Mouse (Mus musculus) erythroblast, embryonic 14.5 days (primary cell): Measurements from ENCODE around the gene Wnt10b.

Experiments
- GATA1 ChIP-seq: IDR thresholded peaks from 2 replicates; pipeline ENCODE4 v1.6.1; 2012; ENCODE audit warnings: low read length, inconsistent platforms, mixed read lengths
- TAL1 ChIP-seq: IDR thresholded peaks from 3 replicates; pipeline ENCODE4 v1.6.1; 2012; ENCODE audit warnings: low read length, inconsistent platforms, mixed read lengths

DNA sequence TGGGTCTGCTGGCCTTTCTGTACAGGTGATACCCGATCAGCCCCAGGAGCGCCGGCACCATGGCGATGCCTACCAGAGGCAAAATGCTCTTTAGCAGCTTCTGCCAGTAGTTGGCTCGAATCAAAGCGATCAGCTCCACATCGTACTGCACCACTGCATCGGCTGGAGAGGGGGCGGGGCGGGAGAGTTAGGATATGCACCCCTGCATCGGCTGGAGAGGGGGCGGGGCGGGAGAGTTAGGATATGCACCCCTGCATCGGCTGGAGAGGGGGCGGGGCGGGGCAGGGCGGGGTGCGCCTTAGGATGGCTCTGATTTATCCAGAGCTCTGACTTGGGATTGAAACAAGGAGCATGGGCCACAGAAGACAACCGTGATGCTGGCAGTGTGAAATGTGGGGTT lies 53.5 kb downstream of the Wnt10b start:
- no peak for TF ChIP-seq GATA1
- TF ChIP-seq TAL1 = no peak
